Mouse (Mus musculus): ENCODE data around the gene Nfx1.
A peak's percentile ranks its signal among the peaks of the same experiment; 100 is the strongest.
"Not testable (repeated sequence)": the region's sequence is repeated elsewhere in the genome, so short reads cannot be mapped to it uniquely, and the experiment has no call there.

The Nfx1 gene

GRCm38 (mm10) chr4:40970842-40971701 is at the start of gene Nfx1:
Gene Nfx1, plus strand, starts transcription at chr4:40970906.
- DNase-seq (ENCODE audit: low spot score in 2 of 2): peak; percentile 92 to 95

- DNase-seq (ENCODE audit: low spot score in 2 of 2): no peak
Measured at GRCm38 (mm10) chr4:40921288-40921687, 49.4 kb upstream of the Nfx1 start.

- no peak for DNase-seq (ENCODE audit: low spot score in 2 of 2)
Measured at GRCm38 (mm10) chr4:40923087-40923651, 47.5 kb upstream of the Nfx1 start.

GRCm38 (mm10) chr4:40925568-40925967 is 45.1 kb upstream of the Nfx1 start:
- DNase-seq (ENCODE audit: low spot score in 2 of 2): no peak

GRCm38 (mm10) chr4:40929046-40929445 is 41.7 kb upstream of the Nfx1 start:
- DNase-seq (ENCODE audit: low spot score in 2 of 2): no peak

GRCm38 (mm10) chr4:40933694-40934093 is 37.0 kb upstream of the Nfx1 start:
- no peak for DNase-seq (ENCODE audit: low spot score in 2 of 2)

GRCm38 (mm10) chr4:40934369-40934768 is 36.3 kb upstream of the Nfx1 start:
- not testable (repeated sequence) for DNase-seq (ENCODE audit: low spot score in 2 of 2)

GRCm38 (mm10) chr4:40936175-40936839 is 34.4 kb upstream of the Nfx1 start:
- no peak for DNase-seq (ENCODE audit: low spot score in 2 of 2)

- no peak for DNase-seq (ENCODE audit: low spot score in 2 of 2)
Measured at GRCm38 (mm10) chr4:40938793-40939192, 31.9 kb upstream of the Nfx1 start.

- no peak for DNase-seq (ENCODE audit: low spot score in 2 of 2)
Measured at GRCm38 (mm10) chr4:40943651-40944050, 27.1 kb upstream of the Nfx1 start.

GRCm38 (mm10) chr4:40946516-40947121 is 24.1 kb upstream of the Nfx1 start:
- no peak for DNase-seq (ENCODE audit: low spot score in 2 of 2)

GRCm38 (mm10) chr4:40947565-40948159 is 23.0 kb upstream of the Nfx1 start:
- no peak for DNase-seq (ENCODE audit: low spot score in 2 of 2)

GRCm38 (mm10) chr4:40948160-40948708 is 22.5 kb upstream of the Nfx1 start, which contains the start of the genes Bag1 and Chmp5:
Gene Bag1, minus strand, starts transcription at chr4:40948294.
Gene Chmp5, plus strand, starts transcription at chr4:40948407.
- peak; percentile 99 to 100 for DNase-seq (ENCODE audit: low spot score in 2 of 2)

GRCm38 (mm10) chr4:40953521-40953920 is 17.2 kb upstream of the Nfx1 start:
- DNase-seq (ENCODE audit: low spot score in 2 of 2): peak in 1 of 2 experiments; percentile 45

GRCm38 (mm10) chr4:40955942-40956341 is 14.8 kb upstream of the Nfx1 start:
- no peak for DNase-seq (ENCODE audit: low spot score in 2 of 2)

- no peak for DNase-seq (ENCODE audit: low spot score in 2 of 2)
Measured at GRCm38 (mm10) chr4:40963536-40963935, 7.2 kb upstream of the Nfx1 start.

- DNase-seq (ENCODE audit: low spot score in 2 of 2): no peak
Measured at GRCm38 (mm10) chr4:40969161-40969560, 1.5 kb upstream of the Nfx1 start.

- DNase-seq (ENCODE audit: low spot score in 2 of 2): no peak
Measured at GRCm38 (mm10) chr4:40969781-40970591, 720 bp upstream of the Nfx1 start.

- DNase-seq (ENCODE audit: low spot score in 2 of 2): no peak
Measured at GRCm38 (mm10) chr4:40970592-40970841, 189 bp upstream of the Nfx1 start.

- DNase-seq (ENCODE audit: low spot score in 2 of 2): peak; percentile 65 to 81
Measured at GRCm38 (mm10) chr4:40971744-40972143, 1.0 kb downstream of the Nfx1 start.

GRCm38 (mm10) chr4:40974011-40974410 is 3.3 kb downstream of the Nfx1 start:
- DNase-seq (ENCODE audit: low spot score in 2 of 2): no peak

Measured in spleen, postnatal 4 days (tissue).